19 mouse cellular contexts compared by ENCODE assay signal in the genomic region with DNA sequence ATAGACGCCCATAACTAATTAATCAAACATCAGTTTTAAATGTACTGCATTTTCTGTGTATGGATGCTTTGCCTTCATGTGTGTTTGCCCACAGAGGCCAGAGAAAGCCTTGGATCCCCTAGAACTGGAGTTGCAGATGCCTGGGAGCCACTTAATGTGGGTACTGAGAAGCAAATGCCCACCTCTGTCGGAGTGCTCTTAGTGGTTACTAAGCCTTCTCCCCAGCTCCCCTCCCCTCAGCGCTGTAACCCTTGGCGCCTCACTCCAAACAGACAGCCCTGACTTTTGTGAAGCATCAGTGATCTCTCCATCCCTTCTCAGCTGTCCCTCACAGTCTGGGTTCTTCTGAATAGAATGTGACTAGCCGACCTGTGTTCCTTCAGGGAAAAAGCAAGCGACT. TPM values are rescaled to one million over a fixed set of nuclear protein-coding genes. Genes with fewer than 3 reads are reported as not detected.
DNase-seq lines count a peak whose midpoint lies in the region; ATAC-seq and TF ChIP-seq lines count a peak whose summit lies in the region.
"Had no signal": no experiment of that assay in that cellular context is flagged by ENCODE, and none has a peak within 500 bp of the region (broad histone marks: within the 10 kb centered on the region; RNA-seq: fewer than 3 reads in every experiment).

No protein-coding gene starts in this region.

- ATAC-seq in hindbrain, postnatal 0 days: 0 out of 2 replicates have a peak, but pooled peaks have one; percentile 27
- no peak for ATAC-seq in embryonic facial prominence, embryonic 13.5 days (ENCODE audit: insufficient number of reproducible peaks, insufficient read depth, low FRiP score, low TSS enrichment, low read depth)
- no peak for ATAC-seq in CD4-positive, CD25-positive, alpha-beta regulatory T cell, adult 4 months

- no peak overlapping the region for H3K27ac ChIP-seq in hindbrain, postnatal 0 days
- H3K27ac ChIP-seq in hindbrain, embryonic 10.5 days: no peak overlapping the region
- H3K27ac ChIP-seq in embryonic facial prominence, embryonic 10.5 days (replicated peaks): peak overlapping the region; percentile 74
- H3K27ac ChIP-seq in embryonic facial prominence, embryonic 13.5 days: peak overlapping the region; percentile 73; the same call in 1 of the 2 replicates
- H3K27ac ChIP-seq: forebrain, embryonic 12.5 days; layer of hippocampus, adult 2 months; liver, embryonic 14.5 days; lung, embryonic 15.5 days; midbrain, embryonic 13.5 days had no signal

- DNase-seq in hindbrain, postnatal 0 days (ENCODE audit: low spot score): no peak
- DNase-seq in hindbrain, embryonic 10.5 days (ENCODE audit: low spot score): no peak
- DNase-seq in embryonic facial prominence, embryonic 10.5 days (ENCODE audit: low spot score): no peak
- DNase-seq in thymus, postnatal 10 days (ENCODE audit: low spot score in 2 of 2): peak; percentile 58 to 61
- DNase-seq in layer of hippocampus, adult 9-10 months (ENCODE audit: low spot score): no peak
- no peak for DNase-seq in adrenal gland, postnatal 25 days
- DNase-seq: cerebellum, adult 9-10 months; kidney, adult 8-10 months; kidney, postnatal 14 days; layer of hippocampus, postnatal 36 days; right cerebral cortex, postnatal 4 days had no signal

- H3K4me3 ChIP-seq in hindbrain, postnatal 0 days (ENCODE audit: low read length): no peak overlapping the region
- no peak overlapping the region for H3K4me3 ChIP-seq in hindbrain, embryonic 10.5 days
- no peak overlapping the region for H3K4me3 ChIP-seq in embryonic facial prominence, embryonic 10.5 days
- no peak overlapping the region for H3K4me3 ChIP-seq in embryonic facial prominence, embryonic 13.5 days
- H3K4me3 ChIP-seq: forebrain, embryonic 12.5 days; layer of hippocampus, adult 2 months; lung, embryonic 15.5 days; megakaryocyte, embryonic 14.5 days; midbrain, embryonic 13.5 days had no signal

- 80% methylated on average over 6 of the region's 6 CpGs for WGBS in hindbrain, postnatal 0 days
- WGBS in hindbrain, embryonic 10.5 days: 81% methylated on average over 6 of the region's 6 CpGs
- WGBS in embryonic facial prominence, embryonic 10.5 days: 81% methylated on average over 6 of the region's 6 CpGs
- WGBS in embryonic facial prominence, embryonic 13.5 days: 75% methylated on average over 6 of the region's 6 CpGs

- H3K36me3 ChIP-seq in hindbrain, postnatal 0 days (ENCODE audit: insufficient read depth, low read length): no peaks in the 10 kb centered on the region
- no peaks in the 10 kb centered on the region for H3K36me3 ChIP-seq in hindbrain, embryonic 10.5 days
- no peaks in the 10 kb centered on the region for H3K36me3 ChIP-seq in embryonic facial prominence, embryonic 10.5 days (replicated peaks)
- no peaks in the 10 kb centered on the region for H3K36me3 ChIP-seq in embryonic facial prominence, embryonic 13.5 days
- H3K36me3 ChIP-seq: forebrain, embryonic 12.5 days; lung, embryonic 15.5 days; midbrain, embryonic 13.5 days had no signal

- H3K9ac ChIP-seq in hindbrain, postnatal 0 days (replicated peaks; ENCODE audit: low read length): no peak overlapping the region
- no peak overlapping the region for H3K9ac ChIP-seq in embryonic facial prominence, embryonic 13.5 days
- H3K9ac ChIP-seq: forebrain, embryonic 12.5 days; liver, embryonic 14.5 days; lung, embryonic 15.5 days; midbrain, embryonic 13.5 days had no signal

- H3K4me1 ChIP-seq in hindbrain, postnatal 0 days (ENCODE audit: insufficient read depth, low read length): no peaks in the 10 kb centered on the region
- peaks cover 34% of the 10 kb centered on the region for H3K4me1 ChIP-seq in hindbrain, embryonic 10.5 days (replicated peaks)
- H3K4me1 ChIP-seq in embryonic facial prominence, embryonic 10.5 days: peaks cover 39% of the 10 kb centered on the region
- H3K4me1 ChIP-seq in embryonic facial prominence, embryonic 13.5 days: peaks cover 40% of the 10 kb centered on the region

- no peak overlapping the region for H3K4me2 ChIP-seq in hindbrain, postnatal 0 days (ENCODE audit: low read depth, low read length)
- no peak overlapping the region for H3K4me2 ChIP-seq in embryonic facial prominence, embryonic 13.5 days
- H3K4me2 ChIP-seq: forebrain, embryonic 12.5 days; lung, embryonic 15.5 days; midbrain, embryonic 13.5 days had no signal

- TF ChIP-seq CTCF in hindbrain, postnatal 0 days (IDR thresholded peaks at IDR 0.05; ENCODE audit: low read depth): no peak

- H3K27me3 ChIP-seq in hindbrain, postnatal 0 days (ENCODE audit: insufficient read depth, low read length): no peaks in the 10 kb centered on the region
- no peaks in the 10 kb centered on the region for H3K27me3 ChIP-seq in hindbrain, embryonic 10.5 days (ENCODE audit: insufficient read depth, poor library complexity, severe bottlenecking)
- no peaks in the 10 kb centered on the region for H3K27me3 ChIP-seq in embryonic facial prominence, embryonic 10.5 days (replicated peaks; ENCODE audit: low read depth, poor library complexity, severe bottlenecking)
- no peaks in the 10 kb centered on the region for H3K27me3 ChIP-seq in embryonic facial prominence, embryonic 13.5 days
- H3K27me3 ChIP-seq: forebrain, embryonic 12.5 days; lung, embryonic 15.5 days had no signal

- H3K9me3 ChIP-seq in hindbrain, postnatal 0 days (ENCODE audit: low read length): no peaks in the 10 kb centered on the region
- H3K9me3 ChIP-seq in hindbrain, embryonic 10.5 days: no peaks in the 10 kb centered on the region
- no peaks in the 10 kb centered on the region for H3K9me3 ChIP-seq in embryonic facial prominence, embryonic 10.5 days
- H3K9me3 ChIP-seq in embryonic facial prominence, embryonic 13.5 days: no peaks in the 10 kb centered on the region
- H3K9me3 ChIP-seq: forebrain, embryonic 12.5 days; lung, embryonic 15.5 days; megakaryocyte, embryonic 14.5 days; midbrain, embryonic 13.5 days had no signal

RNA-seq across cellular contexts. Expression of gene Srp14, which starts 19.0 kb away (rescaled TPM):
- total RNA-seq in hindbrain, postnatal 0 days (2014; rRNA removed): 126 and 151 TPM in 2 replicates
- polyA plus RNA-seq in hindbrain, postnatal 0 days (2015; fragmentation: Nextera tagmentation; extraction: Ambion mirVana): 330 and 361 TPM in 2 replicates
- polyA plus RNA-seq in hindbrain, embryonic 10.5 days (2016; fragmentation: Nextera tagmentation; extraction: Ambion mirVana): 281 and 316 TPM in 2 replicates
- polyA plus RNA-seq in embryonic facial prominence, embryonic 10.5 days (2016; fragmentation: Nextera tagmentation; extraction: Ambion mirVana): 234 and 245 TPM in 2 replicates
- polyA plus RNA-seq in embryonic facial prominence, embryonic 13.5 days (2015; fragmentation: Nextera tagmentation; extraction: Ambion mirVana): 275 TPM in 2 replicates
- 100 to 1,000 TPM; 272 to 283 TPM for polyA plus RNA-seq in CD4-positive, CD25-positive, alpha-beta regulatory T cell, adult 4 months (2017; shearing (Covaris generic))
- 206 and 213 TPM in 2 replicates for total RNA-seq in adrenal gland, postnatal 25 days (2021)

RNA-seq across cellular contexts. Expression of gene Bmf, which starts 51.0 kb away (rescaled TPM):
- total RNA-seq in hindbrain, postnatal 0 days (2014; rRNA removed): 10.4 and 10.6 TPM in 2 replicates
- 1.3 and 1.4 TPM in 2 replicates for polyA plus RNA-seq in hindbrain, postnatal 0 days (2015; fragmentation: Nextera tagmentation; extraction: Ambion mirVana)
- polyA plus RNA-seq in hindbrain, embryonic 10.5 days (2016; fragmentation: Nextera tagmentation; extraction: Ambion mirVana): 4.8 and 4.9 TPM in 2 replicates
- polyA plus RNA-seq in embryonic facial prominence, embryonic 10.5 days (2016; fragmentation: Nextera tagmentation; extraction: Ambion mirVana): 5.6 and 6.0 TPM in 2 replicates
- 4.1 and 4.3 TPM in 2 replicates for polyA plus RNA-seq in embryonic facial prominence, embryonic 13.5 days (2015; fragmentation: Nextera tagmentation; extraction: Ambion mirVana)
- polyA plus RNA-seq in CD4-positive, CD25-positive, alpha-beta regulatory T cell, adult 4 months (2017; shearing (Covaris generic)): 1 to 10 TPM; 1.3 to 4.2 TPM
- 13.6 and 24.0 TPM in 2 replicates for total RNA-seq in adrenal gland, postnatal 25 days (2021)

Comparison
In these comparisons a context has a peak if more than half of its experiments do, and no peak if none do; other contexts are left out.
1. DNase-seq: peak in thymus, postnatal 10 days (2 of 2); none in hindbrain, postnatal 0 days (single experiment), hindbrain, embryonic 10.5 days (single experiment), embryonic facial prominence, embryonic 10.5 days (single experiment), layer of hippocampus, adult 9-10 months (single experiment) and adrenal gland, postnatal 25 days (single experiment).
2. H3K27ac ChIP-seq: peak in embryonic facial prominence, embryonic 10.5 days (single experiment) and embryonic facial prominence, embryonic 13.5 days (single experiment); none in hindbrain, postnatal 0 days (single experiment) and hindbrain, embryonic 10.5 days (single experiment).